Mouse (Mus musculus) brain, embryonic 14.5 days (tissue): ENCODE measurements at regions not wholly inside any gene's neighbourhood (a gene's known extent, or its start where the extent isn't known, plus 50 kb on each side); places are given as distances from the start of the nearest gene placed in this dataset.

Experiments used
- DNase-seq: peaks from one replicate; pipeline ENCODE4 v3.0.0-alpha.2; 2011; ENCODE audit warnings: low read depth
- CTCF ChIP-seq: fragments of 200-500 bp; IDR thresholded peaks from 2 replicates; pipeline ENCODE4 v1.5.1; 2012; ENCODE audit warnings: inconsistent platforms, mild to moderate bottlenecking, moderate library complexity, borderline replicate concordance; ENCODE audit not compliant: insufficient read depth, insufficient read length; ENCODE audit errors: extremely low read depth
- POLR2A ChIP-seq: fragments of 200-500 bp; IDR thresholded peaks from 2 replicates; pipeline ENCODE4 v1.6.1; 2012; ENCODE audit warnings: mild to moderate bottlenecking, inconsistent platforms, borderline replicate concordance; ENCODE audit not compliant: poor library complexity, insufficient read depth, insufficient read length, severe bottlenecking; ENCODE audit errors: extremely low read depth

GRCm38 (mm10) chr4:37566226-37566625 lies 614.7 kb upstream of the Lingo2 start:
- no peak for DNase-seq
- TF ChIP-seq CTCF (no peak), POLR2A (no peak)

- no peak for TF ChIP-seq POLR2A
- peak; percentile 32; the same call in 1 of the 2 replicates for TF ChIP-seq CTCF
- peak; percentile 74 for DNase-seq
These were observed 608.7 kb upstream of the Lingo2 start for GRCm38 (mm10) chr4:37560209-37560608.

GRCm38 (mm10) chr4:37546001-37546400 lies 594.5 kb upstream of the Lingo2 start:
- no peak for TF ChIP-seq POLR2A
- DNase-seq: peak; percentile 84

- TF ChIP-seq CTCF: no peak
- TF ChIP-seq POLR2A: no peak
- no peak for DNase-seq
These were observed 556.2 kb upstream of the Lingo2 start for GRCm38 (mm10) chr4:37507732-37508131.
